Mouse (Mus musculus): ENCODE data around the gene Coa5. TPM values are rescaled to one million over a fixed set of nuclear protein-coding genes. Genes with fewer than 3 reads are reported as not detected.

The Coa5 gene
- polyA plus RNA-seq (2015; fragmentation: Nextera tagmentation; extraction: Ambion mirVana) = 41.3 and 46.0 TPM in 2 replicates

GRCm38 (mm10) chr1:37429366-37430296 lies at the start of gene Coa5, which contains the start of gene Unc50:
Gene Coa5, minus strand, starts transcription at chr1:37430103.
Gene Unc50, plus strand, starts transcription at chr1:37430139.
- H3K27me3 ChIP-seq (replicated peaks) = no peaks in the 10 kb centered on the region
- ATAC-seq (ENCODE audit: insufficient read depth, low FRiP score, low read depth) = peak; percentile 96
- H3K4me2 ChIP-seq = peak within 1 kb of the TSS; percentile 78
- H3K27ac ChIP-seq = peak within 1 kb of the TSS; percentile 72
- peaks cover 14% of the 10 kb centered on the region for H3K4me1 ChIP-seq
- peak within 1 kb of the TSS; percentile 83 for H3K4me3 ChIP-seq (replicated peaks)
- peaks cover 20% of the 10 kb centered on the region for H3K36me3 ChIP-seq
- no peaks in the 10 kb centered on the region for H3K9me3 ChIP-seq
- WGBS = 2% methylated on average over 57 of the region's 57 CpGs
- H3K9ac ChIP-seq = peak within 1 kb of the TSS; percentile 84

- no peak overlapping the region for H3K4me3 ChIP-seq (replicated peaks)
- 69% methylated on average over 9 of the region's 9 CpGs for WGBS
- no peak overlapping the region for H3K9ac ChIP-seq
- ATAC-seq (ENCODE audit: insufficient read depth, low FRiP score, low read depth) = no peak
- H3K4me1 ChIP-seq = peaks cover 12% of the 10 kb centered on the region
- no peaks in the 10 kb centered on the region for H3K36me3 ChIP-seq
- no peaks in the 10 kb centered on the region for H3K27me3 ChIP-seq (replicated peaks)
- no peaks in the 10 kb centered on the region for H3K9me3 ChIP-seq
- H3K4me2 ChIP-seq = no peak overlapping the region
- H3K27ac ChIP-seq = no peak overlapping the region
Measured at GRCm38 (mm10) chr1:37479074-37479473, 49.2 kb upstream of the Coa5 start.

GRCm38 (mm10) chr1:37478416-37478815 lies 48.5 kb upstream of the Coa5 start:
- peak; percentile 40; the same call in 1 of the 2 replicates for ATAC-seq (ENCODE audit: insufficient read depth, low FRiP score, low read depth)
- Histone ChIP-seq H3K36me3 (no peaks in the 10 kb centered on the region), H3K27ac (peak overlapping the region; percentile 51; the same call in 1 of the 2 replicates), H3K9me3 (no peaks in the 10 kb centered on the region), H3K9ac (no peak overlapping the region), H3K4me1 (peaks cover 12% of the 10 kb centered on the region), H3K27me3 (replicated peaks) (no peaks in the 10 kb centered on the region), H3K4me3 (replicated peaks) (no peak overlapping the region), H3K4me2 (peak overlapping the region; percentile 20; the same call in 1 of the 2 replicates)
- WGBS = 48% methylated on average over 7 of the region's 7 CpGs

- H3K27ac ChIP-seq = peak overlapping the region; percentile 51; the same call in 1 of the 2 replicates
- 40% methylated on average over 5 of the region's 5 CpGs for WGBS
Measured at GRCm38 (mm10) chr1:37477928-37478327, 48.0 kb upstream of the Coa5 start.

GRCm38 (mm10) chr1:37477250-37477649 lies 47.3 kb upstream of the Coa5 start:
- ATAC-seq (ENCODE audit: insufficient read depth, low FRiP score, low read depth) = no peak
- Histone ChIP-seq H3K9ac (no peak overlapping the region), H3K36me3 (no peaks in the 10 kb centered on the region), H3K9me3 (no peaks in the 10 kb centered on the region), H3K4me1 (peaks cover 12% of the 10 kb centered on the region), H3K27ac (no peak overlapping the region), H3K4me3 (replicated peaks) (no peak overlapping the region), H3K4me2 (no peak overlapping the region), H3K27me3 (replicated peaks) (no peaks in the 10 kb centered on the region)
- WGBS = 90% methylated on average over 5 of the region's 5 CpGs

More at GRCm38 (mm10) chr1:37477928-37478327, 48.0 kb upstream of the Coa5 start:
- Histone ChIP-seq H3K36me3 (no peaks in the 10 kb centered on the region), H3K4me1 (peaks cover 12% of the 10 kb centered on the region), H3K9ac (no peak overlapping the region), H3K27me3 (replicated peaks) (no peaks in the 10 kb centered on the region), H3K9me3 (no peaks in the 10 kb centered on the region), H3K4me2 (peak overlapping the region; percentile 20; the same call in 1 of the 2 replicates), H3K4me3 (replicated peaks) (no peak overlapping the region)
- ATAC-seq (ENCODE audit: insufficient read depth, low FRiP score, low read depth) = no peak

GRCm38 (mm10) chr1:37475312-37475711 lies 45.4 kb upstream of the Coa5 start:
- Histone ChIP-seq H3K4me1 (peaks cover 12% of the 10 kb centered on the region), H3K9ac (no peak overlapping the region), H3K27me3 (replicated peaks) (no peaks in the 10 kb centered on the region), H3K4me3 (replicated peaks) (no peak overlapping the region), H3K9me3 (no peaks in the 10 kb centered on the region), H3K27ac (no peak overlapping the region), H3K4me2 (no peak overlapping the region), H3K36me3 (no peaks in the 10 kb centered on the region)
- ATAC-seq (ENCODE audit: insufficient read depth, low FRiP score, low read depth) = no peak
- WGBS = 76% methylated on average over 3 of the region's 3 CpGs

GRCm38 (mm10) chr1:37474634-37475190 lies 44.8 kb upstream of the Coa5 start:
- H3K4me1 ChIP-seq = peaks cover 12% of the 10 kb centered on the region
- H3K9ac ChIP-seq = no peak overlapping the region
- H3K9me3 ChIP-seq = no peaks in the 10 kb centered on the region
- H3K4me3 ChIP-seq (replicated peaks) = no peak overlapping the region
- no peaks in the 10 kb centered on the region for H3K36me3 ChIP-seq
- no peak for ATAC-seq (ENCODE audit: insufficient read depth, low FRiP score, low read depth)
- no peak overlapping the region for H3K27ac ChIP-seq
- no peaks in the 10 kb centered on the region for H3K27me3 ChIP-seq (replicated peaks)
- 79% methylated on average over 6 of the region's 6 CpGs for WGBS
- H3K4me2 ChIP-seq = no peak overlapping the region

- no peaks in the 10 kb centered on the region for H3K27me3 ChIP-seq (replicated peaks)
- H3K4me1 ChIP-seq = peaks cover 12% of the 10 kb centered on the region
- no peak overlapping the region for H3K9ac ChIP-seq
- 0 out of 2 replicates have a peak overlapping the region, but pooled peaks have one; percentile 10 for H3K27ac ChIP-seq
- WGBS = 69% methylated on average over 8 of the region's 8 CpGs
- H3K9me3 ChIP-seq = no peaks in the 10 kb centered on the region
- ATAC-seq (ENCODE audit: insufficient read depth, low FRiP score, low read depth) = no peak
- no peaks in the 10 kb centered on the region for H3K36me3 ChIP-seq
- H3K4me2 ChIP-seq = no peak overlapping the region
- no peak overlapping the region for H3K4me3 ChIP-seq (replicated peaks)
Measured at GRCm38 (mm10) chr1:37474046-37474445, 44.1 kb upstream of the Coa5 start.

- Histone ChIP-seq H3K4me2 (no peak overlapping the region), H3K36me3 (no peaks in the 10 kb centered on the region), H3K9ac (no peak overlapping the region), H3K4me1 (peaks cover 8% of the 10 kb centered on the region), H3K9me3 (no peaks in the 10 kb centered on the region), H3K27ac (no peak overlapping the region), H3K4me3 (replicated peaks) (no peak overlapping the region), H3K27me3 (replicated peaks) (no peaks in the 10 kb centered on the region)
- 77% methylated on average over 10 of the region's 10 CpGs for WGBS
- no peak for ATAC-seq (ENCODE audit: insufficient read depth, low FRiP score, low read depth)
Measured at GRCm38 (mm10) chr1:37473251-37473650, 43.3 kb upstream of the Coa5 start.

- no peaks in the 10 kb centered on the region for H3K27me3 ChIP-seq (replicated peaks)
- H3K36me3 ChIP-seq = no peaks in the 10 kb centered on the region
- WGBS = 89% methylated on average over 6 of the region's 6 CpGs
- H3K4me1 ChIP-seq = peaks cover 3% of the 10 kb centered on the region; the same call in 1 of the 2 replicates
- no peak overlapping the region for H3K4me2 ChIP-seq
- no peaks in the 10 kb centered on the region for H3K9me3 ChIP-seq
- H3K9ac ChIP-seq = no peak overlapping the region
- H3K4me3 ChIP-seq (replicated peaks) = no peak overlapping the region
- ATAC-seq (ENCODE audit: insufficient read depth, low FRiP score, low read depth) = no peak
- no peak overlapping the region for H3K27ac ChIP-seq
Measured at GRCm38 (mm10) chr1:37471179-37472148, 41.6 kb upstream of the Coa5 start.

GRCm38 (mm10) chr1:37469007-37469406 lies 39.1 kb upstream of the Coa5 start:
- Histone ChIP-seq H3K4me3 (replicated peaks) (no peak overlapping the region), H3K9ac (no peak overlapping the region), H3K4me1 (no peaks in the 10 kb centered on the region), H3K4me2 (no peak overlapping the region), H3K27ac (no peak overlapping the region), H3K27me3 (replicated peaks) (no peaks in the 10 kb centered on the region), H3K9me3 (no peaks in the 10 kb centered on the region), H3K36me3 (no peaks in the 10 kb centered on the region)
- ATAC-seq (ENCODE audit: insufficient read depth, low FRiP score, low read depth) = no peak
- WGBS = 91% methylated on average over 5 of the region's 5 CpGs

Data from stomach, embryonic 15.5 days (tissue).